Mouse (Mus musculus): ENCODE data around the gene E2f4. TPM values are rescaled to one million over a fixed set of nuclear protein-coding genes. Genes with fewer than 3 reads are reported as not detected.

E2f4 gene
- 41.3 and 68.2 TPM in 2 replicates for polyA plus RNA-seq (2012; ENCODE audit: low replicate concordance)

GRCm38 (mm10) chr8:105297511-105298192, at the start of gene E2f4:
Gene E2f4 (plus strand): TSS chr8:105297663.

GRCm38 (mm10) chr8:105254966-105255350, 42.5 kb upstream of the E2f4 start, which contains the start of gene B3gnt9:
Gene B3gnt9 (minus strand): TSS chr8:105255153.

GRCm38 (mm10) chr8:105264024-105264982, 33.2 kb upstream of the E2f4 start, which contains the start of the genes Tradd and Fbxl8:
Gene Tradd (minus strand): TSS chr8:105264609.
Gene Fbxl8 (plus strand): TSS chr8:105264648.

GRCm38 (mm10) chr8:105269461-105269947, 28.0 kb upstream of the E2f4 start, which contains the start of gene Hsf4:
Gene Hsf4 (plus strand): TSS chr8:105269801.

GRCm38 (mm10) chr8:105275840-105276239, 21.6 kb upstream of the E2f4 start, which contains the start of gene Nol3:
Gene Nol3 (plus strand): TSS chr8:105276140.

GRCm38 (mm10) chr8:105289805-105290460, 7.5 kb upstream of the E2f4 start, which contains the start of gene 4931428F04Rik:
Gene 4931428F04Rik (minus strand): TSS chr8:105289864.

GRCm38 (mm10) chr8:105295895-105296573, 1.4 kb upstream of the E2f4 start, which contains the start of gene Exoc3l:
Gene Exoc3l (minus strand): TSS chr8:105296101.

GRCm38 (mm10) chr8:105305211-105306145, 8.0 kb downstream of the E2f4 start, which contains the start of gene Elmo3:
Gene Elmo3 (plus strand): TSS chr8:105305601.

GRCm38 (mm10) chr8:105326141-105326672, 28.7 kb downstream of the E2f4 start, which contains the start of the genes Lrrc29 and Tmem208:
Gene Lrrc29 (minus strand): TSS chr8:105326278.
Gene Tmem208 (plus strand): TSS chr8:105326354.

GRCm38 (mm10) chr8:105347428-105348221, 50.2 kb downstream of the E2f4 start, which contains the start of gene Fhod1:
Gene Fhod1 (minus strand): TSS chr8:105347953.

GRCm38 (mm10) chr8:105348450-105349095, 51.1 kb downstream of the E2f4 start, which contains the start of gene Slc9a5:
Gene Slc9a5 (plus strand): TSS chr8:105348843.

Other genes starting within 250 kb of the E2f4 start
- not detected in 2 replicates for gene Ces3a, start 249.1 kb upstream of the E2f4 start, polyA plus RNA-seq (2012; ENCODE audit: low replicate concordance)
- not detected in 2 replicates for gene Ces3b, start 213.9 kb upstream of the E2f4 start, polyA plus RNA-seq (2012; ENCODE audit: low replicate concordance)
- gene Ces4a, start 165.9 kb upstream of the E2f4 start, polyA plus RNA-seq (2012; ENCODE audit: low replicate concordance), result not detected in 2 replicates
- 40.4 and 47.1 TPM in 2 replicates for gene Cbfb, start 127.0 kb upstream of the E2f4 start, polyA plus RNA-seq (2012; ENCODE audit: low replicate concordance)
- 4.3 and 8.5 TPM in 2 replicates for gene D230025D16Rik, start 72.5 kb upstream of the E2f4 start, polyA plus RNA-seq (2012; ENCODE audit: low replicate concordance)
- 6.6 and 23.7 TPM in 2 replicates for gene B3gnt9, start 42.5 kb upstream of the E2f4 start, polyA plus RNA-seq (2012; ENCODE audit: low replicate concordance)
- 38.0 and 49.7 TPM in 2 replicates for gene Tradd, start 33.1 kb upstream of the E2f4 start, polyA plus RNA-seq (2012; ENCODE audit: low replicate concordance)
- gene Fbxl8, start 33.0 kb upstream of the E2f4 start, polyA plus RNA-seq (2012; ENCODE audit: low replicate concordance), result 16.2 and 22.9 TPM in 2 replicates
- 2.4 and 4.4 TPM in 2 replicates for gene Hsf4, start 27.9 kb upstream of the E2f4 start, polyA plus RNA-seq (2012; ENCODE audit: low replicate concordance)
- 0.17 and 0.31 TPM in 2 replicates for gene Nol3, start 21.5 kb upstream of the E2f4 start, polyA plus RNA-seq (2012; ENCODE audit: low replicate concordance)
- 2.1 and 2.8 TPM in 2 replicates for gene 4931428F04Rik, start 7.8 kb upstream of the E2f4 start, polyA plus RNA-seq (2012; ENCODE audit: low replicate concordance)
- 2.2 and 4.8 TPM in 2 replicates for gene Exoc3l, start 1.6 kb upstream of the E2f4 start, polyA plus RNA-seq (2012; ENCODE audit: low replicate concordance)
- gene Elmo3, start 7.9 kb downstream of the E2f4 start, polyA plus RNA-seq (2012; ENCODE audit: low replicate concordance), result 3.4 and 3.9 TPM in 2 replicates
- 0.55 and 2.4 TPM in 2 replicates for gene Lrrc29, start 28.6 kb downstream of the E2f4 start, polyA plus RNA-seq (2012; ENCODE audit: low replicate concordance)
- 32.3 and 42.4 TPM in 2 replicates for gene Tmem208, start 28.7 kb downstream of the E2f4 start, polyA plus RNA-seq (2012; ENCODE audit: low replicate concordance)
- 35.9 and 70.7 TPM in 2 replicates for gene Fhod1, start 50.3 kb downstream of the E2f4 start, polyA plus RNA-seq (2012; ENCODE audit: low replicate concordance)
- 2.3 and 3.7 TPM in 2 replicates for gene Slc9a5, start 51.2 kb downstream of the E2f4 start, polyA plus RNA-seq (2012; ENCODE audit: low replicate concordance)
- 0.11 TPM in 1 of 2 replicates, not detected in the other for gene Plekhg4, start 75.6 kb downstream of the E2f4 start, polyA plus RNA-seq (2012; ENCODE audit: low replicate concordance)
- 0.04 TPM in 1 of 2 replicates, not detected in the other for gene Kctd19, start 115.8 kb downstream of the E2f4 start, polyA plus RNA-seq (2012; ENCODE audit: low replicate concordance)
- 0.11 TPM in 1 of 2 replicates, not detected in the other for gene Lrrc36, start 115.9 kb downstream of the E2f4 start, polyA plus RNA-seq (2012; ENCODE audit: low replicate concordance)
- gene Tppp3, start 173.9 kb downstream of the E2f4 start, polyA plus RNA-seq (2012; ENCODE audit: low replicate concordance), result 11.8 and 41.7 TPM in 2 replicates
- 8.8 and 14.2 TPM in 2 replicates for gene Zdhhc1, start 199.2 kb downstream of the E2f4 start, polyA plus RNA-seq (2012; ENCODE audit: low replicate concordance)
- 0.06 TPM in 1 of 2 replicates, not detected in the other for gene Hsd11b2, start 221.1 kb downstream of the E2f4 start, polyA plus RNA-seq (2012; ENCODE audit: low replicate concordance)